Mouse (Mus musculus) ovary, postnatal 10 days (tissue): ENCODE data around the gene Fam151b.

Source experiments
- DNase-seq: peaks from one replicate; pipeline ENCODE4 v3.0.0; 2022; ENCODE audit warnings: low spot score

The Fam151b gene

DNA sequence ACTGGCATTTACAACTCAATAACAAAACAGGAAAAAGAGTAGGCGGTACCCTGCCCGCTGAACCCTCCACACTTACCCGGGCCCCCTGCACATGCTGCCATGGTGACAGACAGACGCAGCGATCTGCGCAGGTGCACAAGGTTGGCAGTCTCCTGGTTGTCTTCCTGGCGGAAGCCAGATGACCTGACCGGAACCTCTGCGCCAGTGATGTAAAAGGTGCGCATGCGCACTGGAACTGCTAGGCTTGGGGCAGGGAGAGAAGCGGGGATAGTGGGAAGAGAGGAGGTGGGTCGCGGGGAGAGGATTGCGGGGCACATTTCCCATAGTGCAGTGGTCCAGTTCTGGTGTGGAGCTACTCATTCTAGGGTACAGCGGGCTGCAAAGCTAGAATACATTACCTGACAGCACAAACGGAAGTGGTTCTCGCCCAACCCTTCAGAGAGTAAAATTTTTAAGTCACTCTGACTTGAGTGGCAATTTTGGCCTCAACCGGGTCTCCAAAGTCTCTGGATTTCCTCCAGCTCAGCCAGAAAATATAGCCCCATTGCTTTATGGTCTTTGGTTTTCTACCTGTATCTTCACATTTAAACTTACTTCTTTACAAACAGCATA, at the start of gene Fam151b:
TSS of gene Fam151b (minus strand) at position 164 of the 612 bp plus-strand sequence.
- DNase-seq, result peak; percentile 60

DNA sequence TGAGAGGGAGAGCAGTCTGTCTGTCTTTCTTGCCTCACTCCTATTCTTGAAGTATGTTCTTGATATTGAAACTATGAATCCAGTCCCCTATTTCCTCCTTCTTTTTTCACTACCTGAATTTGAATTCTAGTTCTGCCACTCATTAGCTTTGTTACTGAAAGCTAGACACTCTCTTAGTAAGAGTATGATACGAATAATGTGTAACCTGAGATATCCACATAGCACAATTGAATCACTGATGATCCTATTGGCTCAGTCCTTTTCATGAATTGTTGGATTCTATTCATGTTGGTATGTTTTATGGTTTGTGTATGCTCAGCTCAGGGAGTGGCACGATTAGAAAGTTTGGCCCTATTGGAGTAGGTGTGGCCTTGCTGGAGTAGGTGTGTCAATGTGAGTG, 48.4 kb upstream of the Fam151b start:
- DNase-seq, result no peak

DNA sequence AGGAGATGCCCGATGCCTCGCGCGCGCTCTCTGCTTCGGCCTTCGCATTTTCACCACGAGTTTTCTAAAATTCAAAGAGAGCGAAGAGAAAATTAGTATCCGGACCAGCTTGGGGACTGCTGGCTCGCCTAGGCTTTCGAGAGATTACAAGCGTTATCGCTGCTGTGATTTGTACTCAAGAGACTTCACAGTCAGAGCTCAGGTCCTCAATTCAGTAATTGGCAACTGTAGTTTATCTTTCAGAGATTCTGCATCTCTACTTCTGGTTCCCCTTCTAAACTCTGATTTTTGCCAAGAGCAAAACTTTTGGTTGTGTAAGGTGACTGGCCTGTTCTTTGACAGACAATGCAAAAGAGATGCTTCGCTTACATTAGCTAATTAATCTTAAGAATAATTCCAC, 47.4 kb upstream of the Fam151b start:
- no peak for DNase-seq

DNA sequence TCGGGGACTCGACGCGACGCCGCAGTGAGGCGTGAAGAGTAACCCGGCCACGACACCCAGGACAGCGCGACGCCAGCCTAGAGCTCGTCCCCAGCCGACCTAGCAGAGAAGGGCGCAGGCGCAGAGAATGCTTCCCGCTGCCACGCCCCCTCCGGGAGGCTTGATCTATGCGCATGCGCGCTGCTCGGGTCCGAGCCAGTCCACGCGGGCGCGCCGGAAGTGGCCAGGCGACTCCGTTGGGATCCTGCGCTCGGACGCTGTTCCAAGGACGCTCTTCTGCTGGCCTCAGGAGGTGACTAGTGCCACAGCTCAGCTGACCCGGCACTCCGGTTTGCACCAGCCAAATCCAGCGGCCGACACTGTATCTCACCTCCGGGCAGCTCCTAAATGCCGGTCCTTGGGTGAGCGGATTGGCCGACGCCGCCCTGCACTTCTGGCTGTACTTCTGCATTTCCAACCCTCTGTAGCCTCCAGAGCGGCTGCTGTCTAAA, 47.0 kb upstream of the Fam151b start, which contains the start of gene Zfyve16:
TSS of gene Zfyve16 (minus strand) at position 148 of the 491 bp plus-strand sequence.
- DNase-seq, result peak; percentile 98

DNA sequence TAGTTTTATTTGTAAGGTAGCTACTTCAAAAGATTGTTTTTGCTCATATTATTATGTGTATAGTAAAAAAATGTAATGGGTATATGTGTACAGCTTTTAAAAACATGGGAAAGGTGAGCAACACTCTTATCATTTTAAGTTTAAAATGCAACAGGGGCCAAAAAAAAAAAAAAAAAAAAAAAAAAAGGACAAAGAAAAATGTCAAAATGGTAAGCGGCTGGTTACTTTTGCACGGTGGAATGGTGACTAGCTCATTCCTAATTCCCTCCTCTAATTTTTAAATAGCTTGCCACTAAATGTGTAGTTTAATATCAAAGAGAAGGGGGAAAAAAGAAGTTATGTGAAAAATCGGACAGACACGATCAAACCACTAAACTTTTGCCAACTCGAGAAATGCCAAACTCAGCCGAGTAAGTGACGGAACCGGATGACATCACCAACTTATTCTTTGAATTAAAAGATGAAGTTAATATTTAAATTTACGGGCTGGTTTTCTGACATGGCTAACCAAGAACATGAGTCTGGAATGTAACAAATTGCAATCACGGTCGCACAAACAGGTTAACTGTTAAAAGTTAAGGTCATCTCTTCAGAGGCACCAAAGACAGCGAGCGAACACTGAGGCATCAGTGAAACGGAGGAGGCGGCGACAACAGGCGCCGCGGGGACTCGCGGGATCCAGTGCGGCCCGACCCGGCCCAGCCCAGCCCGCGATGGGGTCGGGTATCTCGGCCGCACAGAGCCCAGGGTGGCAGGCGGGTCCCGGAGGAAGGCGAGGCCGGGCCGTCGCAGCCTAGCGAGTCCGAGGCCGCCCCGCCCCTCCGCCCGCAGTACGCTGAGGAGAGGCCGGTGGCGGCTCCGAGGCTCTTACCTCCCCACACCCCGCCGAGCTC, 46.3 kb upstream of the Fam151b start:
- DNase-seq, result no peak

DNA sequence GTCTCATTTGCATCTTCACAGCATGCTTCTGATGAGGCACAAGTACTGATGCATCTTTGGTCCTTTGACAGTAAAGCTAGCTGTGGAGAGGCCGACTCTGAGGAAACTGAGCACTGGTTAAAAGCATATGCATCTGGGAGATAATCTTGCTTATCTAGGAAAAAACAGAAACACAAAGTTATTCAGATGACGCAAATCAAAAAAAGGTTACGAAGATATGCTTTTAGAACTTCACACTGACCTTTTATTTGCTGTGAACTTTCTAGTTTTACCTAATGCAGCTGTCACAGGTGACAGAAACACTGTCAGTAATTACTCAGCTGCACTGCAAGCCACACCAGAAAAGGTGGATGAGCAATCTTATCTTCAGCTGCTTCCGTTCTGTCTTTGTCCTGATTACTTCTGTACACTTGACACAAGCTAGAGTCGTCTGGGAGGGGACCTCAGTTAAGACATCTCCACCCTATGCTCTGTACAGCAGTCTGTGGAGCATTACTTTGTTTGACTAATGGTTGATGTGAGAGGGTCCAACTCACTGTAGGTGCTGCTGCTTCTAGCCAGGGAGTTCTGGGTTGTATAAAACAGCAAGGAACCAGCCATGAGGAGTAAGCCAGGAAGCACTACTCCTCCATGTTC, 39.5 kb upstream of the Fam151b start:
- no peak for DNase-seq

DNA sequence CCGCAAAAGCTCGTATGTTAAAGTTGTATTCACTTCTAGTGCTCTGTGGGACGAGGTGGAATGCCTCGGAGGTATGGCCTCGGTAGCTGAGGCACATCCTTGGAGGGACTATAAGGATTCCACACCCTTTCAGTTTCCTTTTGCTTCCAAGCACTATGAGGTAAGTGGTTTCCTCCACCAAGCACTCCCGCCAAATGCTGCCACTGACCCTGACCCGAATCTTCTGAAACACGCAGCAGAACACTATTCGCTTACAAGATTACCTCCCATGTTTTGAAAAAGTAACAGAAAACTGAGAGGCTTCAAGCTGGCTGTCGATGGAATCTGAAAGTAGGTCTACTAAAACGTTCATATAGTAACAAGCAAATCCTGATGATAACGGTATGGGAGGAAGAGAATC, 21.1 kb upstream of the Fam151b start:
- no peak for DNase-seq

DNA sequence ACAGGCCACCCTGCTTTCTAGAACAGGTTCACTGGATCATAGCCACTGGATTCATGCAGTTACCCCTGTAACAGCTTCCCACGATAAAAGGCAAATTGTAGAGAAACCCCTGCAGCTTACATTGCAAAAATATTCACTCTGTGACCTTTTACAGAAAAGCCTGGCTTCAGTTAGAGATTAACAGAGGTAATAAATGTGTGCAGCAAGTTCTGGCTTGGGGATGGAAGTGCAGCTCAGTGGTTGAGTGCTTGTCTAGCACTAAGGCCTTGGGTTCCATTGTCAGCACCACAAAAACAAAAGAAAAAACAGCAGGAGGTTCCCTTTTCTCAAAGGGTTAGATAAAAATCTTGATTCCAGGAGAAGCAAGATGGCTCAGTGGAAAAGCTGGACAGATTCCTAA, 8.1 kb upstream of the Fam151b start:
- no peak for DNase-seq

DNA sequence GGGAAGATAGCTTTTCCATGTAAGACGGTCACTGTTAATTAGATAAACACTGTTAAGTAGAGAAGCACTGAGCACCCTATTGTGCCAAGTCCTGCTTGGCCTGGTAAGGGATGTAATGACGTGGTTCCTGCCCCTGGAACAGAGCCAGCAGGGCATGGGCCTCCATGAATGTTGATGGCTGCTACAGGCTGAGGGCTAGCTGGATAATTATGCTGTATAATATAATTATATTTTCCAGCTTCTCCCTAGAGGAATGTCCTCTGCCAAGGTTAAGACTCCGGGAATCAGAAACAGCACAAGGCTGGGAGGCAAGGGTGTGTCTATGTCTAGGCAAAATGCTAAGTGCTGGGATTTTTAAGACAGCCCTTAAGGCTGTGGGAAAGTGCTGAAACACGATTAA, 7.0 kb upstream of the Fam151b start:
- no peak for DNase-seq

DNA sequence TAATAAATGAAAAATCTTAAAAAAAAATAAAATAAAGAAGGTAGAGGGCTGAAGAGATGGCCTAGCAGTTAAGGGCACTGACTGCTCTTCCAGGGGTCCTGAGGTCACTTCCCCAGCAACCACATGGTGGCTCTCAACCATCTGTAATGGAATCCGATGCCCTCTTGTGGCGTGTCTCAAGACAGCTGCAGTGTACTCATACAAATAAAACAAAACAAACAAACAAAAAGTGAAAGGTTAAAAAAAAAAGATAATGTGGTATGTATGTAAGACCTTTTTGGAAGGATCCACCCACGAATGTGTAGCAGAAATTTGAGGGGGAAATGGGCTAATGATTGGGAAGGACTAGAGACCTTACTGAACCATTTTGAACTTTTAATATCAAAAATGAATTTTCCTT, 467 bp downstream of the Fam151b start:
- no peak for DNase-seq

DNA sequence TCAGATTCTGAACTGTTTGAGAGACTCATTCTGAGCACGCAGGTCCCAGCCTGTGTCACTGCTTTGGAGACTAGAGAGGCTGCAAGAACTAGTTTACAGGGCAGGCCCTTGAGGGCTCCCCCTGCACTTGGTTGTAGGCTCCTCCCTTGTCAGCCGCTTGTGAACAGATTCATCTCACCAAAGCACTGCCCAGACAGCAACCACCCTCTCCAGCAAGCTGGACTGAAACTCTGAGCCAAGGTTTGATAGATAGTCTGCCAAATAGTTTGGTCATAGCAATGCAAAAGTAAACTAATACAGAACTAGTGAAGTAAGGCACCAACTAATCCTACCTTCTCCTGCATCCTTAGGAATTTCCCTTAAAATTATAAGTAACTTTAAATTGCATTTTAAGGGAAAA, 13.7 kb downstream of the Fam151b start:
- DNase-seq, result no peak

DNA sequence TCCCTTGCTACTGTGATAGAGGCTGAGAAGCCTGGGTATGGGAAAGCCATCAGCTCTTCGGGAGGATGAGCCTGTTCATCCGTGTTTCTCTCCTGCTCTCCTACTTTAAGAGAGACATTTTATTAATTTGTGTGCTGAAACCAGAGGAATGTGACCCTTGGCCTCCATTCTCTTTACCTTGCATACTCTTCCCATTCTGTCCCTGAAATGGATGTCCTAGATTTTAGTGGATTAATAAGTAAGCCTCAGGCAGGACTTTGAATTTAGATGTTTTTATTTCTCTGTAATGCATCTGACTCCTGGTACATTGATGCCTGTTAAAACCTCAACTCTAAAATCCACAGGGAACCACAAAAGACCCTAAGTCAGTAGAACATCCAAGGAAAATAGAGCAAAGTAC, 14.4 kb downstream of the Fam151b start:
- DNase-seq, result no peak

DNA sequence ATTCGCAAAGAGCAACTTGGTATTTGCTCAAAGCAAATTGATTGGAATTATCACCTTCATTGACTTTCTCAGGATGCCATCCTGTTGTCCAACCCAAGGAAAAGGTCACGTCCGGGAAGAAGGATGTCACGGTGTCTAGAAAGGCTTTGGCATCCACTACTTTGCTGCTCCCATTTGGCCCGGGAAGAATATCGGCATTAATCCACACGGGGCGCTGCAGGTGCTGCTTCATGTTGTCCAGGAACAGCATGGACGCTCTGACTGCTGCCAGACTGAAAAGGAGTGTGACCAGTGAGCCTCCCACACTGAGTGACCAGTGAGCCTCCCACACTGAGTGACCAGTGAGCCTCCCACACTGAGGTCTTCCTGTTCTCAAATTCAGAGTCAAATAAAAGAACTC, 15.9 kb downstream of the Fam151b start:
- DNase-seq, result no peak

DNA sequence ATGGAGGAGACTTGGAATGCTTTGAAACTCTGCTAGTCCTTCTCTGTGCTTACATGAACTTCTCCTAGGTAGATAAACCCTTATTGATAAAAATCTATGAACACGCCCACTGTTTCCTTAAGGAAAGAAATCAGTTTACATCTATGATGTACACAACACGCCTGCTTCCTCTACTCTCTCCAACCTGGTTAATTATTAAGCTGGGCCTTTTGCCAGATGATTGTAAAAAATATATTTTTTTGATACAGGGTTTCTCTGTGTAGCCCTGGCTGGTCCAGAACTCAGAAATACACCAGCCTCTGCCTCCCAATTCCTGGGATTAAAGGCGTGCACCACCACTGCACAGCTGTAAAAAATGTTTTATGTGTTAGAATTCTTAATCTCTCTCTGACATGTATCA, 19.1 kb downstream of the Fam151b start:
- no peak for DNase-seq

DNA sequence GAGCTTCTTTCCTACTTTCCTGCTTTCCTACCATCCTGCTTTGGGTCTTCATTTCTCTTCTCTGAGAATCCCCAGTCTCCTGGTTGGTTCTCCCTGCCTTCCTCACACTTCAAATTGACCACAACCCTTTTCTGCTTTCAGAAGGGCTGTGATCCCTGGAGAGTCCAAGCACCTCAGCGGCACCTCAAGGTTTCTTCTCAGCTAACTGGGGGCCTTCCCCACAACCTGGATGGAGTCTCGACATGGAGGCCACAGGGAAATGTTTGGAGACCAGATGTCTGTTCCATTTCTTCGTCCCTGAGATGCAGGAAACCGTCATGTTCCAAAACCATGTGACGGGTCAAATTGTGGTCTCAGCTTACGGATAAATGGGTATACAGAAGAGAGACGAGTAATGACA, 36.9 kb downstream of the Fam151b start:
- DNase-seq, result no peak

DNA sequence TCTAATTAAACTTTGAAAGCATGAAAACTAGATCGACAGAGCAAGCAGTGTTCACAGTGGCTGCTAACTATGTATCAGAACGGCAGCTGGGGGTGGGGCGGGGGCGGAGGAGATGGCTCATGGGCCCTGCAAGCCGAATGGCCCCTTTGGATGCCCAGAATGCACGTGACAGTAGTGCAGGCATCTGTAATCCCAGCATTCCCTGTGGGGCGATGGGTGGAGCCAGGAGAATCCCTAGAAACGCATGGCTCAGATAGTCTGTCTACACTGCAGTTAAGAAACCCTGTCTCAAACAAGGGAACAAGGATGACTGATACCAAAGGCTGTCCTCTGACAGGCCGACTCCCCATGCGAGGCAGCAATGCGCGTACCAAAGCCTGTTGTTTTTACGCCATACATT, 43.5 kb downstream of the Fam151b start:
- DNase-seq, result no peak

DNA sequence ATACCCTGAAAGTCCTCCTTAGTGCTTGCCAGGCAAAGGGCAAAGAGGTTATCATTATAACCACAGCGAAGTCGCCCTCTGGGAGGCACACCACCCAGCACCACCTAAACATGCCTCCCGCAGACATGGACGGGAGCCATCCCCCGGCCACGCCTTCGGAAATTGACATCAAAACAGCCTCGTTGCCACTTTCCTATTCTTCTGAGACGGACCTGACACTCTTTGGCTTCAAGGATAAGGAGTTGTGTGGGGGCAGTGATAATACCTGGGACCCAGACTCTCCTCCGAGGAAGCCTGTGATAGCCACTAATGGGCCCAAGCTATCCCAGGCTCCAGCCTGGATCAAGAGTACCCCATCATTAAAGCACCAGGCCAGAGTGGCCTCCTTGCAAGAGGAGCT, 45.2 kb downstream of the Fam151b start:
- DNase-seq, result no peak

DNA sequence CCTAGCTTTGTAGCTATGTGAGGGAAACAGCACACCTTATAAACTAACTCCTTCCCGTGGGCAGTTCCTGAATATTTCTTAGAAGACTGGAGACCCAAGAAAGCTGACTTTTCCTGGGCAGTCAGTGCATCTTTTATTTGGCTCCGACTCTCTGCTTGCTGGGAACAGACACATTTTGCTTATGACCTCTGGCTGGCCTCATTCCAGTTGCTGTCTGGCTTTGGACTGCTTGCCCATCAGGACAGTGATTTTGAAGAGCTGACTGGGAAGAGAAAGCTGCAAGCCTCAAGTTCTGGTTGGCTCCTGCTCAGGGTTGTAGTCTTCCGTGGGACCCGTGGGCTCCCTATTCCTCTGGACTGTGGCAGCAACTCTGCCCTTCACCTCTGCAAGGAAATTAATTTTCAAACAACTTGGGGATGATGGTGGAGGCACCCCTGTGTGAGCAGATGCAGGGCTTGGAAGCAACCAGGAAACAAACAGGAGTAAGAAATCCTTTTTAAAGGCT, 56.4 kb downstream of the Fam151b start:
- DNase-seq, result no peak

DNA sequence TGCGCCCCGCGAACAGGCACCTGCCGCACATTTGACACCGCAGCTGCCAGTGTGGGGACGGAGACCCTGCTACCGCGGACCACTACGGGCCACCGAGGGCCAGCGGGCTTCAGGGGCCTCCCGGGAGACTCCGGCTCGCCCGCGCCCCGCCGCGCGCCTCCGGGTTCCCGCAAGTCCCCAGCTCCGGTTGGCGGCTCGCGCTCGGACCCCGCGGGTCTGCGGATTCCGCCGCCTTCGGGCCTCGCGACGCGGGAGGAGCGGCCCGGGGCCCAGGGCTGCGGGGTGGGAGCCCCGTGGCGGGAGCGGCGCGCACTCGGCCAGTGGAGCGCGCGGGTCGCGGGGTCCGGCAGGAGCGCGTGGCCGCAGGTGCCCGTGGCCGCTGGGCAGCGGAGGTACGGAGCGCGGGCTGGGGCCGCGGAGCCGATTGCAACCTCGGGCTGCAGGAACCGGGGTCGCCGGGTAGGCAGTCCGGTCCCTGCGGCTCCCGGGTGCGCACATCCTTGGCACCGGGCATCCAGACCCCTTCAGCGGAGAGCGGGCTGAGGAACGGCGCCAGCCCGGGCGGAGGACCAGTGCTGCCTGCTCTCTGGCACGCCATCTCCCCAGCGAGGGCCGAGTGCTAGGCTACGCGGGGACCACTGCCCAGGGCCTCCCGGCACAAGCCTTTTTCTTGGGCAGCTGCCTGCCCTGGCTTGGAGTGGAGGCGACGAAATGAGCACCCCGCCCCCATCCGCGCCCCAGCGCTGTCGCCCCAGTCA, 57.3 kb downstream of the Fam151b start:
- DNase-seq, result peak; percentile 2

DNA sequence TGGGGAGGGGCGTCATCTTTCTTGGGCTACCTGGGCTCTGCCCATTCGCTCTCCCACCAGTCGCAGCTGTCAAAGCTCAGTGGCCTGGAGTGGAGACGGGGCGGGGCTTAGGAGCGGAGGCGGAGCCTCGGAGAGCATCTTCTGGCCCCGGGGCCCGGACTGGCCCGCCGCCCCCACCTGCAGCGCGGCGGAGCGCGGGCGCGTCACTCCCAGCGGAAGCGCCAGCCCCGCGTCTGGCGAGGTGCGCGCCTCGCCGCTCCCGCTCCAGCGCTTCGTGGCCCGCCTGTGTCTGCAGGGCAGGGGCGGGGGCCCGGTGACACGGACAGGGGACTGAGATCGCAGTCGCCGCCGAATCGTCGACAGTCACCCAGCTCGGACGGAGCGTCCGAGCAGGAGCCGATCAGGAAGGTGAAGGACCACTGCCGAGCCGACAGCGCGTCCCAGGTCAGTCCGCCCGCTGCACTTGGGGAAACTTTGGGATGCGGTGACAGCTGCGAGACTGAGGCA, 58.0 kb downstream of the Fam151b start, which contains the start of gene Ankrd34b:
TSS of gene Ankrd34b (plus strand) at position 139 of the 507 bp plus-strand sequence.
- no peak for DNase-seq

DNA sequence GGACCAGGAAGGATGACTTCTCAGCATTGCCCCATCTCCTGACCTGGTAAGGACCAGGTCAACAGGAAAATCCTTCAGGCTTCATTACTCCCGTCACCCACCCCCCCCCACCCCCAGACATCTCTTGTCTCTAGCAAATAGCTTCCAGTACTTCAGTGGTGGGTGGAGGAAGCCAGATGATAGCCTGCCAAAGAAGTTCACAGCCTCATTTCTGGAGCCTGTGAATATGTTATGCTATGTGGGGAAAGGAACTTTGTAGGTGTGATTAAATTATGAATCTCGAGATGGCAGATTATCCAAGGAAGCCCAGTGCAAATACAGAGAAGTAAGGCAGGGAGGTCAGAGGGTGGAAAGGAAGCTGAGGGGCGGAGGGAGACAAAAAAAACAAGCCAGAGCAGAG, 60.1 kb downstream of the Fam151b start:
- no peak for DNase-seq

DNA sequence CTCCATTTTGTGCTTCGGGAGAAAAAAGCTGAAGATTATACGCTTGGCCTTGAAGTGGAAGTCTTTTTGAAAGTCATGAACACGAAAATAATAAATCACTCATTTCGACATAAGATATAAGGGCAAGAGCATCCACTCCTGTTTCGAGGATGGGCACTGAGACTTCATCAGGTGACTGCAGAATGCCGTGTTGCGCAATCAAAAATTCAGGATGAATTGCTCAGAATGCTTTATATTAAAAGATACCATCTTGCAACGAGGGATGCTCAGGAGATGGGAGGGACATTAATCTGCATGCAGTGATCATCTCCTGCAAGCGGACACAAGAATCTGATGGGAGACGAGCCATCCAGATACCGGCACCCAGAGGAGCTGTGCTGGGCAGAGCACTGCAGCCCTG, 64.2 kb downstream of the Fam151b start:
- DNase-seq, result no peak
